Mouse (Mus musculus) liver, embryonic 12.5 days (tissue): Measurements from ENCODE around the gene 4933416C03Rik. TPM values are rescaled to one million over a fixed set of nuclear protein-coding genes. Genes with fewer than 3 reads are reported as not detected.

Source experiments
- ATAC-seq: fragments of 200-750 bp; cut with Nextera tagmentation; 2 replicates; pipeline ENCODE4 v1.8.0; 2017; ENCODE audit warnings: moderate number of reproducible peaks, mild to moderate bottlenecking, moderate library complexity
- H3K27ac ChIP-seq: fragments of 300-500 bp; sonication (generic); 2 replicates; pipeline ENCODE4 v1.5.1; 2016; ENCODE audit warnings: mild to moderate bottlenecking
- H3K27me3 ChIP-seq: fragments of 300-500 bp; sonication (generic); replicated peaks from 2 replicates; pipeline ENCODE4 v1.6.1; 2016; ENCODE audit warnings: mild to moderate bottlenecking, moderate library complexity
- H3K36me3 ChIP-seq: fragments of 300-500 bp; sonication (generic); 2 replicates; pipeline ENCODE4 v1.6.1; 2016; ENCODE audit warnings: mild to moderate bottlenecking, moderate library complexity
- H3K4me1 ChIP-seq: fragments of 300-500 bp; sonication (generic); 2 replicates; pipeline ENCODE4 v1.6.1; 2016
- H3K4me2 ChIP-seq: fragments of 300-500 bp; sonication (generic); 2 replicates; pipeline ENCODE4 v1.6.1; 2016; ENCODE audit warnings: mild to moderate bottlenecking, moderate library complexity
- H3K4me3 ChIP-seq: fragments of 300-500 bp; sonication (generic); 2 replicates; pipeline ENCODE4 v1.5.1; 2016; ENCODE audit warnings: mild to moderate bottlenecking, moderate library complexity
- H3K9ac ChIP-seq: fragments of 300-500 bp; sonication (generic); 2 replicates; pipeline ENCODE4 v1.6.1; 2016; ENCODE audit warnings: mild to moderate bottlenecking, moderate library complexity
- H3K9me3 ChIP-seq: fragments of 300-500 bp; sonication (generic); replicated peaks from 2 replicates; pipeline ENCODE4 v1.6.1; 2016; ENCODE audit warnings: mild to moderate bottlenecking, moderate library complexity
- WGBS: fragments of 180-500 bp; shearing (Covaris S2); methylation state at CpG from one replicate; pipeline ENCODE4 v1.1.7; 2016; ENCODE audit not compliant: insufficient replicate concordance; 5-methylcytosine and 5-hydroxymethylcytosine counted together
- polyA plus RNA-seq: library from polyadenylated mRNA; unstranded; fragments of >200 nt; fragmentation: Nextera tagmentation; extraction: Ambion mirVana; gene quantifications from 2 replicates; pipeline ENCODE4 v1.2.1, GENCODE M21; 2016

Gene 4933416C03Rik
- polyA plus RNA-seq, 1 experiment from 2014 or later = not detected

- WGBS = 33% methylated on average over 2 of the region's 2 CpGs
- no peaks in the 10 kb centered on the region for H3K9me3 ChIP-seq
These were observed 7.7 kb upstream of the 4933416C03Rik start for GRCm38 (mm10) chr10:116121463-116121862.

GRCm38 (mm10) chr10:116117060-116117459 lies 3.3 kb upstream of the 4933416C03Rik start:
- Histone ChIP-seq H3K9me3 (peaks cover 5% of the 10 kb centered on the region; the same call in 1 of the 2 replicates), H3K27me3 (no peaks in the 10 kb centered on the region), H3K9ac (no peak overlapping the region), H3K27ac (no peak overlapping the region), H3K4me3 (no peak overlapping the region), H3K4me1 (no peaks in the 10 kb centered on the region), H3K36me3 (no peaks in the 10 kb centered on the region), H3K4me2 (no peak overlapping the region)
- 42% methylated on average over 8 of the region's 8 CpGs for WGBS
- ATAC-seq = no peak

More at GRCm38 (mm10) chr10:116121463-116121862, 7.7 kb upstream of the 4933416C03Rik start:
- Histone ChIP-seq H3K4me3 (no peak overlapping the region), H3K4me1 (no peaks in the 10 kb centered on the region), H3K4me2 (no peak overlapping the region), H3K27me3 (no peaks in the 10 kb centered on the region), H3K36me3 (no peaks in the 10 kb centered on the region), H3K27ac (no peak overlapping the region), H3K9ac (no peak overlapping the region)
- no peak for ATAC-seq

GRCm38 (mm10) chr10:116115881-116116677 lies 2.4 kb upstream of the 4933416C03Rik start:
- Histone ChIP-seq H3K27me3 (no peaks in the 10 kb centered on the region), H3K36me3 (no peaks in the 10 kb centered on the region), H3K9me3 (peaks cover 5% of the 10 kb centered on the region; the same call in 1 of the 2 replicates), H3K4me1 (no peaks in the 10 kb centered on the region), H3K9ac (no peak overlapping the region), H3K4me3 (no peak overlapping the region), H3K4me2 (no peak overlapping the region), H3K27ac (no peak overlapping the region)
- WGBS = 59% methylated on average over 4 of the region's 4 CpGs
- no peak for ATAC-seq

- peaks cover 5% of the 10 kb centered on the region; the same call in 1 of the 2 replicates for H3K9me3 ChIP-seq
These were observed 849 bp downstream of the 4933416C03Rik start for GRCm38 (mm10) chr10:116112868-116113267.

GRCm38 (mm10) chr10:116108730-116109129 lies 5.0 kb downstream of the 4933416C03Rik start:
- no peak overlapping the region for H3K4me3 ChIP-seq
- no peak overlapping the region for H3K27ac ChIP-seq
- peaks cover 2% of the 10 kb centered on the region; the same call in 1 of the 2 replicates for H3K9me3 ChIP-seq
- H3K4me1 ChIP-seq = no peaks in the 10 kb centered on the region
- no peak overlapping the region for H3K4me2 ChIP-seq
- WGBS = 62% methylated on average over 1 of the region's 1 CpGs
- no peak overlapping the region for H3K9ac ChIP-seq
- ATAC-seq = no peak
- H3K36me3 ChIP-seq = no peaks in the 10 kb centered on the region
- no peaks in the 10 kb centered on the region for H3K27me3 ChIP-seq

More at GRCm38 (mm10) chr10:116112868-116113267, 849 bp downstream of the 4933416C03Rik start:
- Histone ChIP-seq H3K9ac (no peak overlapping the region), H3K36me3 (no peaks in the 10 kb centered on the region), H3K27me3 (no peaks in the 10 kb centered on the region), H3K4me3 (no peak overlapping the region), H3K4me2 (no peak overlapping the region), H3K4me1 (no peaks in the 10 kb centered on the region), H3K27ac (no peak overlapping the region)
- no peak for ATAC-seq
- WGBS = 84% methylated on average over 11 of the region's 11 CpGs

- Histone ChIP-seq H3K4me1 (no peaks in the 10 kb centered on the region), H3K9ac (no peak overlapping the region), H3K27ac (no peak overlapping the region), H3K4me2 (no peak overlapping the region), H3K27me3 (no peaks in the 10 kb centered on the region), H3K4me3 (no peak overlapping the region), H3K36me3 (no peaks in the 10 kb centered on the region), H3K9me3 (no peaks in the 10 kb centered on the region)
- ATAC-seq = no peak
- WGBS = 66% methylated on average over 4 of the region's 4 CpGs
These were observed 5.5 kb downstream of the 4933416C03Rik start for GRCm38 (mm10) chr10:116108176-116108575.

GRCm38 (mm10) chr10:116098470-116098869 lies 15.2 kb downstream of the 4933416C03Rik start:
- ATAC-seq = no peak
- Histone ChIP-seq H3K4me1 (no peaks in the 10 kb centered on the region), H3K4me2 (no peak overlapping the region), H3K27ac (no peak overlapping the region), H3K4me3 (no peak overlapping the region), H3K36me3 (no peaks in the 10 kb centered on the region), H3K9ac (no peak overlapping the region), H3K27me3 (no peaks in the 10 kb centered on the region), H3K9me3 (no peaks in the 10 kb centered on the region)
- 63% methylated on average over 7 of the region's 7 CpGs for WGBS

GRCm38 (mm10) chr10:116096466-116096865 lies 17.3 kb downstream of the 4933416C03Rik start:
- WGBS = 82% methylated on average over 13 of the region's 13 CpGs
- no peak for ATAC-seq
- Histone ChIP-seq H3K27ac (no peak overlapping the region), H3K4me3 (no peak overlapping the region), H3K9ac (no peak overlapping the region), H3K36me3 (no peaks in the 10 kb centered on the region), H3K9me3 (no peaks in the 10 kb centered on the region), H3K4me1 (no peaks in the 10 kb centered on the region), H3K4me2 (no peak overlapping the region), H3K27me3 (no peaks in the 10 kb centered on the region)

GRCm38 (mm10) chr10:116083965-116084364 lies 29.8 kb downstream of the 4933416C03Rik start:
- H3K9ac ChIP-seq = no peak overlapping the region
- WGBS = 19% methylated on average over 3 of the region's 3 CpGs
- H3K9me3 ChIP-seq = no peaks in the 10 kb centered on the region
- H3K27me3 ChIP-seq = no peaks in the 10 kb centered on the region
- no peak overlapping the region for H3K27ac ChIP-seq
- H3K4me2 ChIP-seq = no peak overlapping the region
- ATAC-seq = no peak
- H3K4me1 ChIP-seq = no peaks in the 10 kb centered on the region
- H3K4me3 ChIP-seq = no peak overlapping the region
- no peaks in the 10 kb centered on the region for H3K36me3 ChIP-seq

GRCm38 (mm10) chr10:116080841-116081240 lies 32.9 kb downstream of the 4933416C03Rik start:
- no peaks in the 10 kb centered on the region for H3K36me3 ChIP-seq
- 77% methylated on average over 6 of the region's 6 CpGs for WGBS
- no peaks in the 10 kb centered on the region for H3K4me1 ChIP-seq
- no peak overlapping the region for H3K4me2 ChIP-seq
- H3K9me3 ChIP-seq = no peaks in the 10 kb centered on the region
- no peaks in the 10 kb centered on the region for H3K27me3 ChIP-seq
- no peak overlapping the region for H3K27ac ChIP-seq
- ATAC-seq = no peak
- no peak overlapping the region for H3K9ac ChIP-seq
- no peak overlapping the region for H3K4me3 ChIP-seq

GRCm38 (mm10) chr10:116079396-116079795 lies 34.3 kb downstream of the 4933416C03Rik start:
- Histone ChIP-seq H3K27ac (no peak overlapping the region), H3K27me3 (no peaks in the 10 kb centered on the region), H3K9ac (no peak overlapping the region), H3K4me1 (no peaks in the 10 kb centered on the region), H3K4me3 (no peak overlapping the region), H3K36me3 (no peaks in the 10 kb centered on the region), H3K9me3 (no peaks in the 10 kb centered on the region), H3K4me2 (no peak overlapping the region)
- WGBS = 42% methylated on average over 7 of the region's 7 CpGs
- no peak for ATAC-seq

GRCm38 (mm10) chr10:116078636-116079035 lies 35.1 kb downstream of the 4933416C03Rik start:
- ATAC-seq = no peak
- H3K36me3 ChIP-seq = no peaks in the 10 kb centered on the region
- no peak overlapping the region for H3K9ac ChIP-seq
- H3K27me3 ChIP-seq = no peaks in the 10 kb centered on the region
- H3K4me3 ChIP-seq = no peak overlapping the region
- WGBS = 70% methylated on average over 5 of the region's 5 CpGs
- H3K9me3 ChIP-seq = no peaks in the 10 kb centered on the region
- no peak overlapping the region for H3K27ac ChIP-seq
- no peaks in the 10 kb centered on the region for H3K4me1 ChIP-seq
- no peak overlapping the region for H3K4me2 ChIP-seq
